Mouse (Mus musculus): ENCODE measurements around the gene Mgat5.

DNA sequence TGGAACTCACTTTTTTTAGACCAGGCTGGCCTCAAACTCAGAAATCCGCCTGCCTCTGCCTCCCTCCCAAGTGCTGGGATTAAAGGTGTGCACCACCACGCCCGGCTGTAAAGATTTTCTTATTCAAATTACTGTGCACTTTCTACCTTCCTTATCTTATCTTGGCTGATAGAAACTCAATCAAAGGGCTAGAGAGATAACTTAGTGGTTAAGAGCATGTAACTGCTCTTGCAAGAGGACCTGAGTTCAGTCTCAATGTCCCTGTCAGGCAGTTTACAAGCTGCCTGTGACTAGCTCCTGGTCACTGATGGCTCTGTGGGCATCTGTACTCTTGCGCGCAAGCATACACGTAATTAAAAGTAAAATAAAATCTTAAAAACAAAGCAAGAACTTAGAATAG is 82.7 kb downstream of the Mgat5 start:
- TF ChIP-seq CTCF (IDR thresholded peaks at IDR 0.05; ENCODE audit: control insufficient read depth, insufficient read depth, insufficient read length) (no peak), CEBPB (IDR thresholded peaks at IDR 0.05; ENCODE audit: low read depth) (no peak), MYOG (IDR thresholded peaks at IDR 0.05; ENCODE audit: control insufficient read depth, extremely low read depth, insufficient read length) (no peak), MYOD1 (IDR thresholded peaks at IDR 0.05; ENCODE audit: control insufficient read depth, insufficient read length, low read depth) (no peak), FOSL1 (IDR thresholded peaks at IDR 0.05; ENCODE audit: insufficient read depth, low read length, poor library complexity, severe bottlenecking) (no peak), MAX (IDR thresholded peaks at IDR 0.05) (no peak), USF1 (IDR thresholded peaks at IDR 0.05; ENCODE audit: low read depth) (no peak)
